Comparison of ENCODE assay signal across 8 mouse cellular contexts in the genomic region with DNA sequence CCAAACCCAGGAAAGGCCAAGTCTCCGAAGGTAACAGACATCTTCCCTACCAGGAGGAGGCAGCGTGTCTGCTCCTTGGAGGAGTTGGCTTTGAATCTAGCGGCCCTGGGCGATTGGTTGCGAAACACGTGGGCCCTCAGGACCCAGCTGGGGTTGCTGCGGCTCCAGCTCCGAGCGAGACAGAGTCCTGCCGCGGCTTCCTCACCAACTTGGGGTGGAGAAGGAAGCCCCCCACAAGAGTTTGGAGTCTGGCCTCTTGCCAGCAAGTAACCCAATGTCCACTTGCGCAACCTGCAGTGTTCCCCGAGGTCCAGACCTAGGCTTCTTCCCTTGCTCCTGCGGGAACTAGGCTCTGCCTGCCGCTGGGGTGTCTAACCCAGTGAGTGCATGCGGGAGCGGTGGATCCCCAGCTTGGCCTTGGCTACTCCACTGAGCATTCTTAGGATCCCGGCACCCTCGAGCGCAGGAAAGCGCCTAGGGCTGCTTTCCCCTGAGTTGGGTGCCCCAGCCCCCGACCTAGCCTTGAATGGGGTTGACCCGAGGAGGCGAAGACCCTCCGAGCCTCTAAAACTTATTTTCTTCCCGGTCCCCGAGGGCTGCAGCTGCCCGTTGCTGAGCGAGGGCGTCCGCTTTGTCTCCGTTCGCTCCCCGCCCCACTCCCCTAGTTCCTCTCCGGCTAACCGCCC. TPM values are rescaled to one million over a fixed set of nuclear protein-coding genes. Genes with fewer than 3 reads are reported as not detected.
DNase-seq lines count a peak whose midpoint lies in the region; ATAC-seq and TF ChIP-seq lines count a peak whose summit lies in the region.

No protein-coding gene starts in this region.

- peak; percentile 64 for TF ChIP-seq CTCF in hindbrain, postnatal 0 days (IDR thresholded peaks at IDR 0.05; ENCODE audit: low read depth)

- 0 out of 2 replicates have a peak, but pooled peaks cover 9% of the 10 kb centered on the region for H3K4me1 ChIP-seq in hindbrain, postnatal 0 days (ENCODE audit: insufficient read depth, low read length)
- H3K4me1 ChIP-seq in midbrain, embryonic 10.5 days = peaks cover 64% of the 10 kb centered on the region

- H3K36me3 ChIP-seq in hindbrain, postnatal 0 days (ENCODE audit: insufficient read depth, low read length) = peaks cover 2% of the 10 kb centered on the region; the same call in 1 of the 2 replicates
- H3K36me3 ChIP-seq in midbrain, embryonic 10.5 days = peaks cover 10% of the 10 kb centered on the region

- H3K4me3 ChIP-seq in hindbrain, postnatal 0 days (ENCODE audit: low read length) = peak overlapping the region; percentile 97
- H3K4me3 ChIP-seq in midbrain, embryonic 10.5 days = peak overlapping the region; percentile 90

- no peaks in the 10 kb centered on the region for H3K27me3 ChIP-seq in hindbrain, postnatal 0 days (ENCODE audit: insufficient read depth, low read length)
- H3K27me3 ChIP-seq in midbrain, embryonic 10.5 days (ENCODE audit: low read depth, poor library complexity, severe bottlenecking) = peaks cover 28% of the 10 kb centered on the region

- peak overlapping the region; percentile 97 for H3K4me2 ChIP-seq in hindbrain, postnatal 0 days (ENCODE audit: low read depth, low read length)

- peak; percentile 65 for ATAC-seq in hindbrain, postnatal 0 days

- under 1% methylated on average over 34 of the region's 36 CpGs for WGBS in hindbrain, postnatal 0 days
- under 1% methylated on average over 36 of the region's 36 CpGs for WGBS in midbrain, embryonic 10.5 days

- H3K27ac ChIP-seq in hindbrain, postnatal 0 days = peak overlapping the region; percentile 94
- peak overlapping the region; percentile 99 for H3K27ac ChIP-seq in midbrain, embryonic 10.5 days (replicated peaks)

- H3K9ac ChIP-seq in hindbrain, postnatal 0 days (replicated peaks; ENCODE audit: low read length) = peak overlapping the region; percentile 77

- DNase-seq in T-cell, adult 2 months (ENCODE audit: low spot score) = peak; percentile 58
- peak; percentile 62 to 70 for DNase-seq in cerebellum, postnatal 14 days
- peak; percentile 62 to 72 for DNase-seq in gastrocnemius, adult 8-10 months (ENCODE audit: low spot score in 2 of 2)
- peak; percentile 89 for DNase-seq in hindbrain, postnatal 0 days (ENCODE audit: low spot score)
- DNase-seq in left cerebral cortex, postnatal 4 days = peak; percentile 76
- DNase-seq in midbrain, embryonic 10.5 days (ENCODE audit: low spot score) = peak; percentile 87
- peak; percentile 80 for DNase-seq in skeletal muscle tissue, adult 2 months (ENCODE audit: low read depth, low spot score)
- no peak for DNase-seq in c-Kit-positive CD71-positive TER-119-positive erythroid progenitor cells, embryonic 14.5 days (ENCODE audit: low spot score)

- H3K9me3 ChIP-seq in hindbrain, postnatal 0 days (ENCODE audit: low read length) = no peaks in the 10 kb centered on the region
- H3K9me3 ChIP-seq in midbrain, embryonic 10.5 days (replicated peaks) = no peaks in the 10 kb centered on the region

- intact Hi-C loops in left cerebral cortex, postnatal 4 days (cut with DNase I) = loop anchor here (10.0 kb wide), 4 partner anchors 144 to 404 kb away; no protein-coding TSS in a partner anchor

RNA-seq across cellular contexts. Expression of gene Enc1, which starts 0.5 kb away (rescaled TPM):
- 1 to 10 TPM in 2 of 4 experiments, under 1 TPM in 2; 0.90 to 2.6 (median 1.1) TPM for total RNA-seq in gastrocnemius, adult 8-10 months (2022)
- total RNA-seq in hindbrain, postnatal 0 days (2014; rRNA removed) = 179 and 206 TPM in 2 replicates
- polyA plus RNA-seq in hindbrain, postnatal 0 days (2015; fragmentation: Nextera tagmentation; extraction: Ambion mirVana) = 29.3 and 33.3 TPM in 2 replicates
- 100 to 1,000 TPM; 740 to 833 TPM for total RNA-seq in left cerebral cortex, postnatal 4 days (2021)
- polyA plus RNA-seq in midbrain, embryonic 10.5 days (2016; fragmentation: Nextera tagmentation; extraction: Ambion mirVana) = 7.5 and 11.2 TPM in 2 replicates

RNA-seq across cellular contexts. Expression of gene Hexb, which starts 42.3 kb away (rescaled TPM):
- 1 to 10 TPM; 5.4 to 7.3 (median 6.4) TPM for total RNA-seq in gastrocnemius, adult 8-10 months (2022)
- 66.4 and 75.8 TPM in 2 replicates for total RNA-seq in hindbrain, postnatal 0 days (2014; rRNA removed)
- 65.4 and 70.8 TPM in 2 replicates for polyA plus RNA-seq in hindbrain, postnatal 0 days (2015; fragmentation: Nextera tagmentation; extraction: Ambion mirVana)
- total RNA-seq in left cerebral cortex, postnatal 4 days (2021) = 10 to 100 TPM; 38.9 to 42.2 TPM
- polyA plus RNA-seq in midbrain, embryonic 10.5 days (2016; fragmentation: Nextera tagmentation; extraction: Ambion mirVana) = 18.5 and 19.8 TPM in 2 replicates

Comparison
In these comparisons a context has a peak if more than half of its experiments do, and no peak if none do; other contexts are left out.
1. RNA of gene Enc1, which starts 0.5 kb away (total RNA-seq): 740 to 833 TPM in left cerebral cortex, postnatal 4 days and 179 to 206 TPM in hindbrain, postnatal 0 days; 0.90 to 2.6 TPM in gastrocnemius, adult 8-10 months; every median in the first group is over 10 times any median in the second.